Mouse (Mus musculus): ENCODE measurements at regions not wholly inside any gene's neighbourhood (a gene's known extent, or its start where the extent isn't known, plus 50 kb on each side); places are given as distances from the start of the nearest gene placed in this dataset.

DNA sequence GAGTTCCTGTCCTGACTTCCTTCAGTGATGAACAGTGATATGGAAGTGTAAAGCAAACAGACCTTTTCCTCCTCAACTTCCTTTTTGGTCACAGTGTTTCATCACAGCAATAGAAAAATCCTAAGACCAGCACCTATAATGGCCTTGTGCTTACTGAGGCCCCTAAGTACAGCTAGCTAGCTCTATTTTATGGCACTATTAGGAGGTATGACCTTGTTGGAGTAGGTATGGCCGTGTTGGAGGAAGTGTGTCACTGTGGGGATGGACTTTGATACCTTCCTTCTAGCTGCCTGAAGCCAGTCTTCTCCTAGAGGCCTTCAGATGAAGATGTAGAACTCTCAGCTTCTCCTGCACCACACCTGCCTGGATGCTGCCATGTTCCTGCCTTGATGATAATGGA, 365.6 kb upstream of the Hs6st1 start:
- Histone ChIP-seq H3K36me3 (no peaks in the 10 kb centered on the region), H3K9ac (no peak overlapping the region), H3K27ac (replicated peaks) (no peak overlapping the region), H3K4me2 (no peak overlapping the region), H3K9me3 (no peaks in the 10 kb centered on the region), H3K4me1 (replicated peaks) (peaks cover 7% of the 10 kb centered on the region; the same call in 1 of the 2 replicates), H3K4me3 (no peak overlapping the region), H3K27me3 (no peaks in the 10 kb centered on the region)
- ATAC-seq (ENCODE audit: low FRiP score, low read depth) = no peak
- 77% methylated on average over 1 of the region's 1 CpGs for WGBS

DNA sequence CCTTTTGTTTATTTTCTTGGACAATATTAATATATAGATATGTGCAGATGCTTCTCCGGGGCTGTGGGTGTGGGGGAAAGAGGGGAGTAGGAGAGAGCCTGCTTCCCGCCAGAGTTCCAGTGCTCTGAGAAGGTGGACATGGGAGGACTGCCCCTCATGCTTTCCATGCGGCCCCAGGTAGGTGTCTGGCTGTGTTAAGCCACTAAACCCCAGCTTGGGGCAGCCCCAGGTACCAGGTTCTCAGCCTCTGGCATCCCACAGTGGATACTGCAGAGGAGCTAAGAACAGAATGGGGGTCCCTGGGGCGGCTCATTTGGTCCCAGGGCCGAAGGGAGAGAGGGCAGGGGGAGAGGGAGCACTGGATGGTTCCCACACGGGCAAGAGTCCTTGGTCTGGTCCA, 361.9 kb upstream of the Hs6st1 start:
- 88% methylated on average over 6 of the region's 6 CpGs for WGBS
- H3K27ac ChIP-seq (replicated peaks) = no peak overlapping the region
- H3K27me3 ChIP-seq = no peaks in the 10 kb centered on the region
- no peak overlapping the region for H3K9ac ChIP-seq
- no peak for ATAC-seq (ENCODE audit: low FRiP score, low read depth)
- no peaks in the 10 kb centered on the region for H3K4me1 ChIP-seq (replicated peaks)
- H3K4me2 ChIP-seq = no peak overlapping the region
- H3K9me3 ChIP-seq = no peaks in the 10 kb centered on the region
- no peaks in the 10 kb centered on the region for H3K36me3 ChIP-seq
- H3K4me3 ChIP-seq = no peak overlapping the region

DNA sequence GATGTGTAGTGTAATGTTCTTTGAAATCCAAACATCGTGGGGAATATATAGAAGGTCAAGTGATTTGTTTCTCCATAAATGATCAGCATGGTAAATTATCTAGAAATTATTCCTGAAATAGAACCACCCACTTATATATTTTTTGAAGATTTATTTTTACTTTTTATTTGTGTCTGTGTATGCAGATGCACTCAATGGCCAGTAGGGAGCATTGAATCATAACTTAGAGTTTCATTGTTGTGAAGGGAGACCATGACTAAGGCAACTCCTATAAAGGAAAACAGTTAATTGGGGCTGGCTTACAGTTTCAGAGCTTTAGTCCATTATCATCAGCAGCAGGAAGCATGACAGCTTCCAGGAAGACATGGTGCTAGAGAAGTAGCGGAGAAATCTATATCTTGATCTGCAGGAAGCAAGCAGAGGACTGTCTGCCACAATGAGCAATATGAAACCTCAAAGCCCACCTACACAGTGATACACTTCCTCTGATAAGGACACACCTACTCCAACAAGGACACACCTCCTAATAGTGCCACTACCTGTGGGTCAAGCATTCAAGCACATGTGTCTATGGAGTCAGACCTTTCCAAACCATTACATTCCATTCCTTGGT, 359.9 kb upstream of the Hs6st1 start:
- H3K27me3 ChIP-seq = no peaks in the 10 kb centered on the region
- no peak overlapping the region for H3K9ac ChIP-seq
- 99% methylated on average over 2 of the region's 2 CpGs for WGBS
- no peaks in the 10 kb centered on the region for H3K9me3 ChIP-seq
- no peak for ATAC-seq (ENCODE audit: low FRiP score, low read depth)
- no peaks in the 10 kb centered on the region for H3K36me3 ChIP-seq
- no peak overlapping the region for H3K27ac ChIP-seq (replicated peaks)
- no peak overlapping the region for H3K4me3 ChIP-seq
- no peaks in the 10 kb centered on the region for H3K4me1 ChIP-seq (replicated peaks)
- no peak overlapping the region for H3K4me2 ChIP-seq

DNA sequence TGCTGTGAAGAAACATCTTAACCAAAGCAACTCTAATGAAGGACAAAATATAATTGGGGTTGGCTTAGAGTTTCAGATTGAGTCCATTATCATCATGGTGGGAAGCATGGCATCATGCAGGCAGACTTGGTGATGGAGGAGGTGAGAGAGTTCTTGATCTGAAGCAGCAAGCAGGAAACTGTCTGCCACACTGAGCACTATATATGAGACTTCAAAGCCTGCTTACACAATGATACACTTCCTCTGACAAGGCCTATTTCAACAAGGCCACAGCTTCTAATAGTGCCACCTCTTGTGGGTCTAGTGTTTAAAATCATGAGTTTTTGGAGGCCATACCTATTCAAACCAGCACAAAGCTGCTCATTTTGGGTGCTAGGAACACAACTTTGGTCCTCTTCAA, 359.0 kb upstream of the Hs6st1 start:
- no peak for ATAC-seq (ENCODE audit: low FRiP score, low read depth)
- no peaks in the 10 kb centered on the region for H3K9me3 ChIP-seq
- H3K4me1 ChIP-seq (replicated peaks) = no peaks in the 10 kb centered on the region
- no peak overlapping the region for H3K9ac ChIP-seq
- H3K4me2 ChIP-seq = no peak overlapping the region
- no peaks in the 10 kb centered on the region for H3K36me3 ChIP-seq
- no peak overlapping the region for H3K27ac ChIP-seq (replicated peaks)
- H3K27me3 ChIP-seq = no peaks in the 10 kb centered on the region
- H3K4me3 ChIP-seq = no peak overlapping the region

DNA sequence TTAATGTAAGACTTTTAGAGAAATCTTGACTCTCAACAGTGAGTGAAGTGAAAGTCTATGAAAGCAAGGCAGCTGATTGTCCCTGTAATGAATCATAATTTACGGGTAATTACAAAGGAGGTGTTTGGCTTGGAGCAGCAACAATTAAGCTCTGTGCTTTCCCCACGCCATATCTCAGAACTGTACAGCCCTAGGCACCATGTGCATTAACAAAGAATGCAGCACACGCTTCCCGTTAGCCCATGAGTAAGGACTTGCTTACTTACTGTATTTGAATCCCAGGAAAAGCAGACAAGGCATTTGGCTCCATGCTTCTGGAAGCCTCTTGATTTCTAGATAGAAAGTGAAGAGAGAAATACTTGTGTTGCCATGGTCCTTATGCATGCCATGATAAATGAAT, 354.2 kb upstream of the Hs6st1 start:
- Histone ChIP-seq H3K27me3 (no peaks in the 10 kb centered on the region), H3K4me1 (replicated peaks) (no peaks in the 10 kb centered on the region), H3K36me3 (no peaks in the 10 kb centered on the region), H3K4me2 (no peak overlapping the region), H3K4me3 (no peak overlapping the region), H3K9me3 (no peaks in the 10 kb centered on the region), H3K9ac (no peak overlapping the region), H3K27ac (replicated peaks) (no peak overlapping the region)
- no peak for ATAC-seq (ENCODE audit: low FRiP score, low read depth)
- WGBS = 63% methylated on average over 4 of the region's 4 CpGs

DNA sequence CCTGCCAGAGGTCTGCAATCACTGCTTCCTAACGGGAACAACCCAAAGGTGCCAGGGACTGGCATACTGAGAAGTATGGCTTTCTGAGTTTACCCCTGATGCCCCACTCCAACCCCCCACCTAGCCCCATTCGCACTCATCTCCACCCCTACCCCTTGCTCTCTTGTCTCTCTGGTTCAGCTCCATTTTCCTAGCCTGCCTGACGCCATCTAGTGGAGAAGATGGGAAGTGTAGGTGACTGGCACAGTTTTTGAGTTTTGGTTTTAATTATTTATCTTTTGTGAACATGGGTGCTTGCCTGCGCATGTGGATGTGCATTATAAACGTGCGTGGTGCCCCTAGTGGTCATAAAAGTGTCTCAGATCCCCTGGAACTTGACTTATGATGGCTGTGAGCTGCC, 352.3 kb upstream of the Hs6st1 start:
- no peaks in the 10 kb centered on the region for H3K36me3 ChIP-seq
- H3K4me3 ChIP-seq = no peak overlapping the region
- H3K4me1 ChIP-seq (replicated peaks) = no peaks in the 10 kb centered on the region
- H3K9me3 ChIP-seq = no peaks in the 10 kb centered on the region
- ATAC-seq (ENCODE audit: low FRiP score, low read depth) = no peak
- H3K4me2 ChIP-seq = no peak overlapping the region
- WGBS = 64% methylated on average over 6 of the region's 6 CpGs
- H3K9ac ChIP-seq = no peak overlapping the region
- H3K27ac ChIP-seq (replicated peaks) = no peak overlapping the region
- no peaks in the 10 kb centered on the region for H3K27me3 ChIP-seq

DNA sequence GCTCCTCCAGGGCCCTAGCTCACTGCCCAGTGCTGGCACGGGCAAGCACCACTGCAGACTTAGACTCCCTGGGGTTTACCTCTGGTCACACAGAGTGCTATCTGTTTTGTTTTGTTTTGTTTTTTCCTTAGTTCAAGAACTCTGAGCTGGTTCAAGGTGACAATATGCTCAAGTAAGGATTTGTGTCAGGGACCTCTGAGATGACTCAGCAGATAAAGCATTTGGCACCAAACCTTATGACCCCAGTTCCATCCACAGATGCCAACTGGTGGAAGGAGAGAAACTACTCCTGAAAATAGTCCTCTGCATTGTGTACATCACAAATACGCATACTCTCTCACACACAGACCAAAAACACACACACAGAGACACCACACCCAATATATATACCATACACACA, 351.0 kb upstream of the Hs6st1 start:
- Histone ChIP-seq H3K4me1 (replicated peaks) (no peaks in the 10 kb centered on the region), H3K36me3 (no peaks in the 10 kb centered on the region), H3K9ac (no peak overlapping the region), H3K4me3 (no peak overlapping the region), H3K27ac (replicated peaks) (no peak overlapping the region), H3K9me3 (no peaks in the 10 kb centered on the region), H3K4me2 (no peak overlapping the region), H3K27me3 (no peaks in the 10 kb centered on the region)
- 86% methylated on average over 2 of the region's 2 CpGs for WGBS
- ATAC-seq (ENCODE audit: low FRiP score, low read depth) = no peak

DNA sequence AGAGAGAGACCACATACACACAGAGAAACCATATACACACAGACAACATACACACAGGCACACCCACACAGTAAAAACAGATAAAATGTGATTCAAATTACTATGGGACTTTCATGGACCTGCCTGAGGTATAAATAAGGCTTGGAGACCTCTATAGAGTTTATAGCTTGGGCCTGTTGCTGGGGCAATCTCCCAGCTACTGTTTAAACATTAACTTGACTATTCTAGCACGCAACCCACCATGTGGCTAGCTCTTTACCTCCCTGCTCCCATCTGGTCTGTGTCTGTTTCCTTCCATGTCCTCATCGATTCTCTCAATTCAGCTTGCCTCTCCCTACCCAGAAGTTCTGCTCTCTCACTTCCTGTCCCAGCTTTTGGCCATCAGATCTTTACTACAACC, 350.5 kb upstream of the Hs6st1 start:
- H3K4me2 ChIP-seq = no peak overlapping the region
- H3K27ac ChIP-seq (replicated peaks) = no peak overlapping the region
- no peak overlapping the region for H3K9ac ChIP-seq
- H3K27me3 ChIP-seq = no peaks in the 10 kb centered on the region
- no peak overlapping the region for H3K4me3 ChIP-seq
- no peaks in the 10 kb centered on the region for H3K9me3 ChIP-seq
- no peaks in the 10 kb centered on the region for H3K36me3 ChIP-seq
- 70% methylated on average over 2 of the region's 2 CpGs for WGBS
- H3K4me1 ChIP-seq (replicated peaks) = no peaks in the 10 kb centered on the region
- ATAC-seq (ENCODE audit: low FRiP score, low read depth) = no peak

DNA sequence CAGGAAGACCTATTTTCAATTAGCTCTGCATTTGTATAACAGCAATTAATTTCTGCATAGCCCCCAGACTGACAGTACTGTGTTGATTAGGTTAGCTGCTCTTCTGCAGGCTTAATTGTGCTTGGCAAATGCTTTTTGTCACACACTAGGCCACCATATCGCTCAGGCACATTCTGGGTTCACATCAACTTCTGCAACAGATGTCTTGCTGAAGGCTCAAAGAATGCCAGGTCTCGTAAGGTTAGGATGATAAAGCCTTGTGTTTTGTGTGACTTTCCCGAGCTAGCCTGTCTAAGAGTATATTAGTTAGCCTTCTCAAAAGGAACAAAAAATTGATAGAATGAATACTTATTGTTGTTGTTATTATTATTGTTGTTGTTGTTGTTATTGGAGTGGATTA, 348.1 kb upstream of the Hs6st1 start:
- no peak for ATAC-seq (ENCODE audit: low FRiP score, low read depth)
- H3K9me3 ChIP-seq = no peaks in the 10 kb centered on the region
- no peaks in the 10 kb centered on the region for H3K4me1 ChIP-seq (replicated peaks)
- no peak overlapping the region for H3K27ac ChIP-seq (replicated peaks)
- no peak overlapping the region for H3K4me3 ChIP-seq
- H3K9ac ChIP-seq = no peak overlapping the region
- no peak overlapping the region for H3K4me2 ChIP-seq
- H3K27me3 ChIP-seq = no peaks in the 10 kb centered on the region
- WGBS = 70% methylated on average over 3 of the region's 3 CpGs
- no peaks in the 10 kb centered on the region for H3K36me3 ChIP-seq

DNA sequence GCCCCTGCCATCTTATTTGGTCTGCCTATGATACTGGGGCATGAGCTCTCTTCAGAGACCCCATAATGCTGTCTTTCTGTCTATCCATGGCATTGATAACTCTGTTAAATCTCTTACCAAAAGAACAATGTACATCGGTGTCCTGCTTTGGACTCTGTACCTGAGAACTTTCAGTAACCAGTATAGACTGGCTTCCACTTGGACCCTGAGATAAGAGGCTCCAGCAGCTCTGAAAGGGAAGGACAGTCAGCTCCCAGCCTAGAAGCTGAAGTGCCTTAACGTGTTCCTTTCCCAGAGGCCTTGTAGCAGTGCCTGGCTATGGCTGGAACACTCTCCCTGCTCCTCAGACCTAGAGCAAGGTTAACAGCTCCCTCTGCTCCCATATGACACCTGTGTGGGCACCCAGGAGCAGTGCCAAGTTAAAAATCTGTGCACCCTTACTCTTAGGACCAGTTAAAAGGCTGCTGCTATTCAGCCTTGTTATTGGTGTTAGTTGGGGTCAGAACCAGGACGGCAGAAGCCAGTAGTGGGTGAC, 343.8 kb upstream of the Hs6st1 start:
- no peak overlapping the region for H3K4me2 ChIP-seq
- H3K27me3 ChIP-seq = no peaks in the 10 kb centered on the region
- H3K9me3 ChIP-seq = no peaks in the 10 kb centered on the region
- H3K27ac ChIP-seq (replicated peaks) = no peak overlapping the region
- 81% methylated on average over 3 of the region's 3 CpGs for WGBS
- no peak overlapping the region for H3K9ac ChIP-seq
- no peak for ATAC-seq (ENCODE audit: low FRiP score, low read depth)
- no peaks in the 10 kb centered on the region for H3K4me1 ChIP-seq (replicated peaks)
- no peaks in the 10 kb centered on the region for H3K36me3 ChIP-seq
- no peak overlapping the region for H3K4me3 ChIP-seq

DNA sequence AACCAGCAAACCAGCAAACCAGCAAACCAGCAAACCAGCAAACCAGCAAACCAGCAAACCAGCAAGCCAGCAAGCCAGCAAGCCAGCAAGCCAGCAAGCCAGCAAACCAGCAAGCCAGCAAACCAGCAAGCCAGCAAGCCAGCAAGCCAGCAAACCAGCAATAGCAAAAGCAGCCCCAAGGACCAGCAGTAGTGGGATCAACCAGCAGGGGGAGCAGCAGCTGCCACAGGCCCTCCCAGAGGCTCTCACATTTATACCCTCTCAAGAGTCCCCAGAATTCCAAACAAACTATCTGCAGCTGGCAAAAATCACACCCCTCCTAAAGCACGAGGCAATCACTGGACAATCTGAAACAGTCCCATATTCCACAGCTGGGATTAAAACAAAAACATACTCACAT, 341.6 kb upstream of the Hs6st1 start:
- no peaks in the 10 kb centered on the region for H3K4me1 ChIP-seq (replicated peaks)
- H3K27ac ChIP-seq (replicated peaks) = no peak overlapping the region
- H3K4me3 ChIP-seq = no peak overlapping the region
- no peak overlapping the region for H3K9ac ChIP-seq
- no peaks in the 10 kb centered on the region for H3K9me3 ChIP-seq
- no peaks in the 10 kb centered on the region for H3K36me3 ChIP-seq
- no peaks in the 10 kb centered on the region for H3K27me3 ChIP-seq
- no peak for ATAC-seq (ENCODE audit: low FRiP score, low read depth)
- H3K4me2 ChIP-seq = no peak overlapping the region
- 56% methylated on average over 1 of the region's 1 CpGs for WGBS

DNA sequence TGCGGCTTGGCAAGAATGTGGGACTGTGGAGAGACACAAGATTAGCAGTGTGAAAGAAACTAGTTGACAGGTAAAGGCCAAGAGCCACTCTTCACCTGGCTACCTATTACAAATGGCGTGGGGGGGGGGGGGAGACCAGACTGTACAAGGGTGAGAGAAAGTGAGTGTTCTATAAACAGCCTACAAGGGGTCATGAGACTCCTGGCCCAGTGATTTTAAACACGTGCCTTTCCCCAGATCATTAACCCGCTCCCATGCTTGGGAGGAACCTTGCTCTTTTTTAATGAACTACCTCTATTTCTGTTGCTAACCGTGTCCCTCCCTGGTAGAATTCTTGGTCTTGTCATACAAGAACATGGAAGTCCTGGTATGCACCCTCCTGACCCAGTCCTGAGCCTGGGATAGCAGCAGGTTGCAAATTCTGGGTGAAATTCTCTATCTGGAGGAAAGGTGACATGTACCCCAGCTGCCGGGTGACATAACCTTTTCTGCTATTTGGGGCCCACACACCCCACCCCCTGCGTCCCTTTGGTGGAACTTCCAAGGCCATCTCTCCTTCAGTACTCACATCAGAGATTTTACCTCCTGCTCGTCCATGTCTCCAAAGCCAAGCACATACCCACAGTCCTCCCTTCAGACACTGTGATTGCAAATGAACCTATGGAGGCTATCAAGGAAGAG, 340.8 kb upstream of the Hs6st1 start:
- ATAC-seq (ENCODE audit: low FRiP score, low read depth) = no peak
- WGBS = 92% methylated on average over 8 of the region's 8 CpGs
- H3K27me3 ChIP-seq = no peaks in the 10 kb centered on the region

DNA sequence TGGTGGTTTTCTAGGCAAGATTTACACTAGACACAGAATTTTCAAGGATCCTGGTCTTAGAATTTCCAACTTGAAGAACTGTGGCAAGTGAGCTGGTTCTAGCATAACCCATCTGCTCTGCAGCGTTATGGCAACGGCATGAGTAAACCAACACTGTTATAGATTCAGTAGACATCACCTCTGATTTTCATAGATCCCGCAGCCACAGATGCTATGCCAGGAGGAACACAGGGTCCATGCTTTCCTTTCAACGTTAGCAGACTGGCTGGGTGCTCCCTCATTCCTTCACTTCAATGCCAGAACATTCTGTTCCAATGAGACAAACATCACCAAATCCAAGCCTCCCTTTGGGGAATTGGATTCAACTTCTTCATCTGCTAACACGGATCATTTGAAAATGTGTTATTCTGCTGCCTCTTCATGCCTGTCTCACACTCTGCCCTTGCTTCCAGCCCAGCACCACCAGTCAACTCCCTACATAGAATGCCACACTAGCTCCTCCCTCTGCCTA, 338.4 kb upstream of the Hs6st1 start:
- Histone ChIP-seq H3K9me3 (no peaks in the 10 kb centered on the region), H3K4me3 (no peak overlapping the region), H3K27me3 (no peaks in the 10 kb centered on the region), H3K27ac (replicated peaks) (no peak overlapping the region), H3K4me2 (no peak overlapping the region), H3K4me1 (replicated peaks) (no peaks in the 10 kb centered on the region), H3K9ac (no peak overlapping the region), H3K36me3 (no peaks in the 10 kb centered on the region)
- no peak for ATAC-seq (ENCODE audit: low FRiP score, low read depth)
- 89% methylated on average over 5 of the region's 5 CpGs for WGBS

More for the DNA sequence above, 340.8 kb upstream of the Hs6st1 start:
- Histone ChIP-seq H3K4me3 (no peak overlapping the region), H3K9ac (no peak overlapping the region), H3K4me1 (replicated peaks) (no peaks in the 10 kb centered on the region), H3K4me2 (no peak overlapping the region), H3K27ac (replicated peaks) (no peak overlapping the region), H3K9me3 (no peaks in the 10 kb centered on the region), H3K36me3 (no peaks in the 10 kb centered on the region)

Data from hindbrain, embryonic 15.5 days (tissue).